Mouse (Mus musculus) ES-Bruce4 (cell line): ENCODE measurements around the gene Srd5a2.

Source experiments
- CTCF ChIP-seq: IDR thresholded peaks from one replicate; pipeline ENCODE4 v1.8.1; 2011; ENCODE audit warnings: low read depth, low read length
- POLR2A ChIP-seq: IDR thresholded peaks from one replicate; pipeline ENCODE4 v1.8.1; 2011; ENCODE audit warnings: low read length; ENCODE audit not compliant: insufficient read depth

DNA sequence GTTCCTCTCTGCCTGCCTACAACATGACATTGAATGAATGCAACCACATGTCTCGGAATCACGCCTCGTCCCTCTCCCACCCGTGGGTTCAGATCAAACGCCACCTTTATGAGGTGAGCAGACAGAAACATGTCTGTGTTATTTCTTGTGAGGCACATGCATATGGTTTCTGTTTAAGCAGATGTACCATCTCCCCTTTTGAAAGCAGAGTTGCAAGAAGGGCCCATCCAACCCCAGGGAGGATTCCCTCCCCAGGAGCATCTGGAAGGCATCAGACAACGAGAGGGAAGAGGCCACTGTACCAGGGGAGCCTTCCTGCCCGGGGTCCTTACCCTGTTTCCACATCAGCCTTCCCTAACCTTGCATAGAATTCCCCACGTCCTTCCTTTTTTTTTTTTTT is 40.7 kb downstream of the Srd5a2 start:
- TF ChIP-seq CTCF (no peak), POLR2A (no peak)
